Mouse (Mus musculus): ENCODE results near the gene Ppp4c. TPM values are rescaled to one million over a fixed set of nuclear protein-coding genes. Genes with fewer than 3 reads are reported as not detected.
A peak's percentile ranks its signal among the peaks of the same experiment; 100 is the strongest.

Gene Ppp4c
- polyA plus RNA-seq, 1 experiment from 2014 or later, result 176 TPM

- no peaks in the 10 kb centered on the region for H3K27me3 ChIP-seq
- WGBS, result 57% methylated on average over 4 of the region's 4 CpGs
- H3K9ac ChIP-seq, result 0 out of 2 replicates have a peak overlapping the region, but pooled peaks have one; percentile 5
- peak overlapping the region; percentile 88 for H3K27ac ChIP-seq (replicated peaks)
- peak overlapping the region; percentile 88 for H3K4me2 ChIP-seq
- peak overlapping the region; percentile 69 for H3K4me3 ChIP-seq
- no peak for ATAC-seq (ENCODE audit: low FRiP score, low read depth)
- peaks cover 36% of the 10 kb centered on the region for H3K4me1 ChIP-seq (replicated peaks)
- peaks cover 25% of the 10 kb centered on the region for H3K36me3 ChIP-seq
- H3K9me3 ChIP-seq, result no peaks in the 10 kb centered on the region
Measured at GRCm38 (mm10) chr7:126760956-126761355, 31.3 kb downstream of the Ppp4c start.

- Histone ChIP-seq H3K27ac (replicated peaks) (peak overlapping the region; percentile 88), H3K36me3 (peaks cover 20% of the 10 kb centered on the region), H3K27me3 (no peaks in the 10 kb centered on the region), H3K9me3 (no peaks in the 10 kb centered on the region), H3K4me2 (peak overlapping the region; percentile 88), H3K9ac (peak overlapping the region; percentile 69), H3K4me1 (replicated peaks) (peaks cover 36% of the 10 kb centered on the region), H3K4me3 (peak overlapping the region; percentile 69)
- WGBS, result 14% methylated on average over 3 of the region's 3 CpGs
- peak; percentile 49 for ATAC-seq (ENCODE audit: low FRiP score, low read depth)
Measured at GRCm38 (mm10) chr7:126760391-126760802, 31.9 kb downstream of the Ppp4c start.

GRCm38 (mm10) chr7:126759672-126760390 lies 32.5 kb downstream of the Ppp4c start:
- Histone ChIP-seq H3K9me3 (no peaks in the 10 kb centered on the region), H3K36me3 (peaks cover 15% of the 10 kb centered on the region), H3K27ac (replicated peaks) (peak overlapping the region; percentile 88), H3K4me1 (replicated peaks) (peaks cover 39% of the 10 kb centered on the region), H3K4me2 (peak overlapping the region; percentile 88), H3K4me3 (peak overlapping the region; percentile 69), H3K9ac (peak overlapping the region; percentile 69), H3K27me3 (no peaks in the 10 kb centered on the region)
- WGBS, result under 1% methylated on average over 20 of the region's 24 CpGs
- peak; percentile 67 for ATAC-seq (ENCODE audit: low FRiP score, low read depth)

GRCm38 (mm10) chr7:126759050-126759671 lies 33.1 kb downstream of the Ppp4c start, which contains the start of gene Mapk3:
TSS of gene Mapk3 (plus strand) at chr7:126759601.
- ATAC-seq (ENCODE audit: low FRiP score, low read depth), result peak; percentile 62
- peak within 1 kb of the TSS; percentile 69 for H3K4me3 ChIP-seq
- no peaks in the 10 kb centered on the region for H3K27me3 ChIP-seq
- H3K27ac ChIP-seq (replicated peaks), result peak within 1 kb of the TSS; percentile 88
- peaks cover 8% of the 10 kb centered on the region for H3K36me3 ChIP-seq
- peak within 1 kb of the TSS; percentile 88 for H3K4me2 ChIP-seq
- 2% methylated on average over 23 of the region's 38 CpGs for WGBS
- H3K9ac ChIP-seq, result peak within 1 kb of the TSS; percentile 69
- no peaks in the 10 kb centered on the region for H3K9me3 ChIP-seq
- peaks cover 45% of the 10 kb centered on the region for H3K4me1 ChIP-seq (replicated peaks)

GRCm38 (mm10) chr7:126758539-126758938 lies 33.8 kb downstream of the Ppp4c start:
- WGBS, result 63% methylated on average over 7 of the region's 7 CpGs
- Histone ChIP-seq H3K27ac (replicated peaks) (peak overlapping the region; percentile 88; the same call in 1 of the 2 replicates), H3K4me1 (replicated peaks) (peaks cover 45% of the 10 kb centered on the region), H3K27me3 (no peaks in the 10 kb centered on the region), H3K4me3 (no peak overlapping the region), H3K36me3 (peaks cover 2% of the 10 kb centered on the region), H3K9me3 (no peaks in the 10 kb centered on the region), H3K4me2 (no peak overlapping the region), H3K9ac (no peak overlapping the region)
- no peak for ATAC-seq (ENCODE audit: low FRiP score, low read depth)

- Histone ChIP-seq H3K9me3 (no peaks in the 10 kb centered on the region), H3K27me3 (no peaks in the 10 kb centered on the region), H3K9ac (no peak overlapping the region), H3K27ac (replicated peaks) (no peak overlapping the region), H3K36me3 (no peaks in the 10 kb centered on the region), H3K4me2 (peak overlapping the region; percentile 21), H3K4me3 (no peak overlapping the region), H3K4me1 (replicated peaks) (peaks cover 10% of the 10 kb centered on the region)
- 2% methylated on average over 9 of the region's 9 CpGs for WGBS
- ATAC-seq (ENCODE audit: low FRiP score, low read depth), result peak; percentile 58
Measured at GRCm38 (mm10) chr7:126754866-126755265, 37.4 kb downstream of the Ppp4c start.

- H3K4me3 ChIP-seq, result no peak overlapping the region
- 96% methylated on average over 17 of the region's 17 CpGs for WGBS
- 0 out of 2 replicates have a peak, but pooled peaks cover 5% of the 10 kb centered on the region for H3K4me1 ChIP-seq (replicated peaks)
- no peaks in the 10 kb centered on the region for H3K9me3 ChIP-seq
- H3K36me3 ChIP-seq, result no peaks in the 10 kb centered on the region
- no peaks in the 10 kb centered on the region for H3K27me3 ChIP-seq
- H3K9ac ChIP-seq, result no peak overlapping the region
- no peak for ATAC-seq (ENCODE audit: low FRiP score, low read depth)
- H3K27ac ChIP-seq (replicated peaks), result no peak overlapping the region
- H3K4me2 ChIP-seq, result no peak overlapping the region
Measured at GRCm38 (mm10) chr7:126749582-126750343, 42.5 kb downstream of the Ppp4c start.

GRCm38 (mm10) chr7:126748824-126749223 lies 43.5 kb downstream of the Ppp4c start:
- Histone ChIP-seq H3K36me3 (no peaks in the 10 kb centered on the region), H3K4me2 (no peak overlapping the region), H3K27ac (replicated peaks) (no peak overlapping the region), H3K9me3 (no peaks in the 10 kb centered on the region), H3K4me3 (no peak overlapping the region), H3K4me1 (replicated peaks) (no peaks in the 10 kb centered on the region), H3K27me3 (no peaks in the 10 kb centered on the region), H3K9ac (no peak overlapping the region)
- ATAC-seq (ENCODE audit: low FRiP score, low read depth), result no peak
- WGBS, result 82% methylated on average over 7 of the region's 7 CpGs

- Histone ChIP-seq H3K27ac (replicated peaks) (no peak overlapping the region), H3K4me3 (no peak overlapping the region), H3K27me3 (no peaks in the 10 kb centered on the region), H3K9ac (no peak overlapping the region), H3K9me3 (no peaks in the 10 kb centered on the region), H3K4me2 (no peak overlapping the region), H3K36me3 (no peaks in the 10 kb centered on the region), H3K4me1 (replicated peaks) (no peaks in the 10 kb centered on the region)
- no peak for ATAC-seq (ENCODE audit: low FRiP score, low read depth)
- WGBS, result 44% methylated on average over 6 of the region's 6 CpGs
Measured at GRCm38 (mm10) chr7:126746798-126747197, 45.5 kb downstream of the Ppp4c start.

GRCm38 (mm10) chr7:126746066-126746465 lies 46.2 kb downstream of the Ppp4c start:
- 88% methylated on average over 12 of the region's 12 CpGs for WGBS
- Histone ChIP-seq H3K4me1 (replicated peaks) (no peaks in the 10 kb centered on the region), H3K9me3 (no peaks in the 10 kb centered on the region)

GRCm38 (mm10) chr7:126741964-126742482 lies 50.3 kb downstream of the Ppp4c start:
- ATAC-seq (ENCODE audit: low FRiP score, low read depth), result no peak
- no peaks in the 10 kb centered on the region for H3K9me3 ChIP-seq
- H3K4me1 ChIP-seq (replicated peaks), result no peaks in the 10 kb centered on the region
- no peak overlapping the region for H3K4me2 ChIP-seq
- H3K27ac ChIP-seq (replicated peaks), result no peak overlapping the region
- no peaks in the 10 kb centered on the region for H3K36me3 ChIP-seq
- H3K27me3 ChIP-seq, result no peaks in the 10 kb centered on the region
- no peak overlapping the region for H3K4me3 ChIP-seq
- WGBS, result 92% methylated on average over 13 of the region's 13 CpGs
- no peak overlapping the region for H3K9ac ChIP-seq

More at GRCm38 (mm10) chr7:126746066-126746465, 46.2 kb downstream of the Ppp4c start:
- no peak overlapping the region for H3K4me3 ChIP-seq
- no peak overlapping the region for H3K9ac ChIP-seq
- no peak overlapping the region for H3K4me2 ChIP-seq
- no peak for ATAC-seq (ENCODE audit: low FRiP score, low read depth)
- no peaks in the 10 kb centered on the region for H3K36me3 ChIP-seq
- no peaks in the 10 kb centered on the region for H3K27me3 ChIP-seq
- no peak overlapping the region for H3K27ac ChIP-seq (replicated peaks)

All from hindbrain, embryonic 15.5 days (tissue).